Mouse (Mus musculus) erythroblast, embryonic 14.5 days (primary cell): ENCODE measurements around the gene Pitpnc1.

ENCODE experiments used
- GATA1 ChIP-seq: IDR thresholded peaks from 2 replicates; pipeline ENCODE4 v1.6.1; 2012; ENCODE audit warnings: low read length, inconsistent platforms, mixed read lengths
- TAL1 ChIP-seq: IDR thresholded peaks from 3 replicates; pipeline ENCODE4 v1.6.1; 2012; ENCODE audit warnings: low read length, inconsistent platforms, mixed read lengths

DNA sequence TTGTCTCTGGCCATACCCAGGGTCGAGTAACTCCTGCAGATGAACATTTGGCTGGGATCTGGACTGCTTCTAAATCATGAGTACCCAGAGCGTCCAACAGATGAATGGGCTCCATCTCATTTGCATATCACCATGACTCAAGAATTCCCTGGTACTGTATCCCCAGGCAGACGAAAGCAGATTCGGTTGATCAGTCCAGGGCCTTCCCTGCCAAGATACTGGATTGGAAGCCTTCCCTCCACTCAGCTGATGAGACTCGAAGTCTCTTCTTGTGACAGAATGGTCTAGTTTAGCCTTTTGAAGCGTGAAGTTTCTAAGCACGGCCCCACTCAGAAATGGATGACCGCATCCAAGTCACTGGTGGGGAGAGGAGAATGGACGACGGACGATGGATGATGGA lies 134.7 kb downstream of the Pitpnc1 start:
- TF ChIP-seq TAL1 (no peak), GATA1 (no peak)
